Mouse (Mus musculus): ENCODE measurements around the gene Dis3l2. TPM values are rescaled to one million over a fixed set of nuclear protein-coding genes. Genes with fewer than 3 reads are reported as not detected.

Dis3l2 gene
- polyA plus RNA-seq, 1 experiment, result 0.53 TPM

DNA sequence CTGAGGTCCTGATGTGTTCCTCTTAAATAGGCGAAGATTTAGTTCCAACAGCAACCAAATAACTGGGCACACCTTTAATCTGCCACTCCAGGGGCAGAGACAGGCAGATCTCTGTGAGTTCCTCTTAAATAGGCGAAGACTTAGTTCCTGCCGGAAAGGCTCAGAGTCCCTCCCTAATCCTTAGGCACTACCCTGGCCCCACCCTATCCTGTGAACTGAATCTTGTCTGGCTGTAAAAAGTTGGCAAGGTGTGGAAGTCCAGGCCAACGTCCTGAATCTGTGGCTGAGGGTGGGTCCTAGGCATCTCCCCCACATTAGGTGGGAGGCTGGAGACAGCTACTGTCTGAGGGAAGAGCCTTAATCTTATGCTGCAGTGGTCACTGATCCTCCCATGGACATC lies 386.2 kb downstream of the Dis3l2 start, which contains the start of gene Alppl2:
TSS of gene Alppl2 (minus strand) at position 101 of the 400 bp plus-strand sequence.
- no peaks in the 10 kb centered on the region for H3K9me3 ChIP-seq (ENCODE audit: control insufficient read depth, low read length)
- H3K36me3 ChIP-seq (ENCODE audit: control insufficient read depth), result no peaks in the 10 kb centered on the region
- H3K27me3 ChIP-seq (ENCODE audit: control insufficient read depth), result no peaks in the 10 kb centered on the region
- H3K4me3 ChIP-seq (replicated peaks), result no peak within 1 kb of the TSS
- no peaks in the 10 kb centered on the region for H3K4me1 ChIP-seq (ENCODE audit: control insufficient read depth)
- TF ChIP-seq TAL1 (IDR thresholded peaks at IDR 0.05; ENCODE audit: low read length), result no peak
- TF ChIP-seq GATA1 (IDR thresholded peaks at IDR 0.05; ENCODE audit: low read length), result no peak

DNA sequence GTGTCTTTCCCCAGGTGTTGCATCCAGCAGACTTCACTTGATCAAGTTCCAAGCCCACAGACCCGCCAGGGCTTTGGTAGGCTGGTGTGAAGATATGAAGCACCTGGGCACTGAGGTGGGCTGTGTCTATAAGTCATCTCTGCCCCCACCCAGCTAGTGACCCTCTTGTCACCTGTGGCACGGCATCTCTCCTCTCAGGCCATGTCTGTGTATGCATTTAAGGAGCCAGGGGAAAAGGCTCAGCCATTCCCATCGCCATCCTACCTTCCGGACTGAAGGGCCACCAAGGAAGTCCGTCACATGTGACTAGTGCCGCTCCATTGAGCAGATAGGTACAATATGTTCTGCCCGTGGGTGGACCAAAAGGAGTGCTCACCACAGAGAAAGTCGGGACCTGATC lies 392.0 kb downstream of the Dis3l2 start:
- Histone ChIP-seq H3K27me3 (ENCODE audit: control insufficient read depth) (no peaks in the 10 kb centered on the region), H3K4me1 (ENCODE audit: control insufficient read depth) (peaks cover 2% of the 10 kb centered on the region), H3K4me3 (replicated peaks) (no peak overlapping the region), H3K9me3 (ENCODE audit: control insufficient read depth, low read length) (no peaks in the 10 kb centered on the region), H3K36me3 (ENCODE audit: control insufficient read depth) (no peaks in the 10 kb centered on the region)
- TF ChIP-seq GATA1 (IDR thresholded peaks at IDR 0.05; ENCODE audit: low read length), result no peak
- TF ChIP-seq TAL1 (IDR thresholded peaks at IDR 0.05; ENCODE audit: low read length), result no peak

DNA sequence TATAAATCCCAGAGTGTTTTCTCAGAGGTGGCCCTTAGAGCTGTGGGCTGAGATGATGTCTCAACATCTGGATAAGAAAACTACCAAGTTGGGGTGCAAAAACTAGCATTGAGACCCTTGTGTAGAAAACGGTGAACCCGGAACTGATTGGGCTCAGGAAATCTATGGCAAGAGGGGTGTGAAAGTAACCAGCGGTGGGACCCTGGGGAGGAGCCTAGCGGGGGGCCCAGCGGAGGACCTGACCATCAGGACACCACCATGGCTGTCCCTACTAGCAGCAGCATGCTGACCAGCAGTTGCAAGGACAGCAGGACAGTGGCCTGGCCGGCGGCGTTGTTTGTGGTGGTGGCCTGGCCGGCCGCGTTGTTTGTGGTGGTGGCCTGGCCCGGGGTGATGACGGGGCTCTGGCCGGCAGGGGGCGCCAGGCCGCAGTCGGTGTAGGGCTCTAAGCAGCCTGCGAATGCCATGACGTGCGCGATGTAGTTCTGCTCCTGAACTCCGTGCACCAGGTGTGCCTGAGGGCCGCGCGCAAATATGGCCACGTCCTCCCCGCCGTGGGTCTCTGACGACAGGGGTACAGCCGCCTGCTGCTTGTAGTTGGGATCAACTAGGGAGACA lies 394.9 kb downstream of the Dis3l2 start:
- Histone ChIP-seq H3K27me3 (ENCODE audit: control insufficient read depth) (no peaks in the 10 kb centered on the region), H3K4me1 (ENCODE audit: control insufficient read depth) (peaks cover 2% of the 10 kb centered on the region), H3K4me3 (replicated peaks) (no peak overlapping the region), H3K36me3 (ENCODE audit: control insufficient read depth) (no peaks in the 10 kb centered on the region), H3K9me3 (ENCODE audit: control insufficient read depth, low read length) (no peaks in the 10 kb centered on the region)
- TF ChIP-seq GATA1 (IDR thresholded peaks at IDR 0.05; ENCODE audit: low read length), result no peak
- no peak for TF ChIP-seq TAL1 (IDR thresholded peaks at IDR 0.05; ENCODE audit: low read length)

Other genes with a start within 250 kb of the Dis3l2 start
- 597 and 661 TPM in 2 replicates for gene Ptma, start 177.1 kb upstream of the Dis3l2 start, polyA plus RNA-seq (2012)
- 6.6 and 8.1 TPM in 2 replicates for gene Pde6d, start 121.2 kb upstream of the Dis3l2 start, polyA plus RNA-seq (2012)
- gene Cops7b, start 120.9 kb upstream of the Dis3l2 start, polyA plus RNA-seq (2012), result 1.8 and 2.0 TPM in 2 replicates
- gene Nppc, start 33.2 kb upstream of the Dis3l2 start, polyA plus RNA-seq (2012), result not detected in 2 replicates